Mouse (Mus musculus) right cerebral cortex, postnatal 4 days (tissue): ENCODE data around the gene Trpt1.

ENCODE experiments used
- DNase-seq: peaks from one replicate; pipeline ENCODE4 v3.0.0-alpha.2; 2022

The Trpt1 gene

GRCm38 (mm10) chr19:6996006-6996405 is at the start of gene Trpt1, which contains the start of gene Nudt22:
Gene Trpt1 (plus strand): TSS chr19:6996131.
Gene Nudt22 (minus strand): TSS chr19:6996117.
- DNase-seq, result peak; percentile 73

- DNase-seq, result no peak
Measured at GRCm38 (mm10) chr19:6947742-6948141, 48.2 kb upstream of the Trpt1 start.

GRCm38 (mm10) chr19:6948186-6948585 is 47.7 kb upstream of the Trpt1 start:
- no peak for DNase-seq

- no peak for DNase-seq
Measured at GRCm38 (mm10) chr19:6949532-6949931, 46.4 kb upstream of the Trpt1 start.

- no peak for DNase-seq
Measured at GRCm38 (mm10) chr19:6949951-6950350, 46.0 kb upstream of the Trpt1 start.

GRCm38 (mm10) chr19:6950613-6951153 is 45.2 kb upstream of the Trpt1 start:
- DNase-seq, result peak; percentile 52

GRCm38 (mm10) chr19:6951381-6951968 is 44.5 kb upstream of the Trpt1 start:
- DNase-seq, result peak; percentile 82

- peak; percentile 67 for DNase-seq
Measured at GRCm38 (mm10) chr19:6951994-6952711, 43.8 kb upstream of the Trpt1 start.

GRCm38 (mm10) chr19:6952712-6953037 is 43.3 kb upstream of the Trpt1 start:
- no peak for DNase-seq

- DNase-seq, result no peak
Measured at GRCm38 (mm10) chr19:6954046-6954445, 41.9 kb upstream of the Trpt1 start.

- no peak for DNase-seq
Measured at GRCm38 (mm10) chr19:6955424-6955823, 40.5 kb upstream of the Trpt1 start.

- DNase-seq, result no peak
Measured at GRCm38 (mm10) chr19:6956461-6956860, 39.5 kb upstream of the Trpt1 start.

GRCm38 (mm10) chr19:6968491-6969271 is 27.2 kb upstream of the Trpt1 start:
- no peak for DNase-seq

- DNase-seq, result no peak
Measured at GRCm38 (mm10) chr19:6969291-6969664, 26.7 kb upstream of the Trpt1 start.

GRCm38 (mm10) chr19:6969665-6970381 is 26.1 kb upstream of the Trpt1 start:
- DNase-seq, result peak; percentile 59

- no peak for DNase-seq
Measured at GRCm38 (mm10) chr19:6970460-6971085, 25.4 kb upstream of the Trpt1 start.

GRCm38 (mm10) chr19:6971644-6972043 is 24.3 kb upstream of the Trpt1 start:
- no peak for DNase-seq

- no peak for DNase-seq
Measured at GRCm38 (mm10) chr19:6972247-6972917, 23.5 kb upstream of the Trpt1 start.

GRCm38 (mm10) chr19:6973581-6974190 is 22.2 kb upstream of the Trpt1 start:
- DNase-seq, result no peak

GRCm38 (mm10) chr19:6974211-6975205 is 21.4 kb upstream of the Trpt1 start, which contains the start of gene Ppp1r14b:
Gene Ppp1r14b (plus strand): TSS chr19:6974968.
- DNase-seq, result peak; percentile 80
